9 mouse cellular contexts compared by ENCODE assay signal in genomic region chr2:79498990-79499755, GRCm38 (mm10). TPM values are rescaled to one million over a fixed set of nuclear protein-coding genes. Genes with fewer than 3 reads are reported as not detected.
DNase-seq lines count a peak whose midpoint lies in the region; ATAC-seq lines count a peak whose summit lies in the region.
"Had no signal": no experiment of that assay in that cellular context is flagged by ENCODE, and none has a peak within 500 bp of the region (broad histone marks: within the 10 kb centered on the region; RNA-seq: fewer than 3 reads in every experiment).

No protein-coding gene starts in this region.

- no peak overlapping the region for H3K27ac ChIP-seq in forebrain, embryonic 15.5 days (replicated peaks)
- no peak overlapping the region for H3K27ac ChIP-seq in hindbrain, embryonic 12.5 days
- H3K27ac ChIP-seq: liver, embryonic 15.5 days had no signal

- DNase-seq in MN1 (ENCODE audit: low spot score): peak; percentile 76
- peak; percentile 8 for DNase-seq in c-Kit-positive CD71-positive TER-119-positive erythroid progenitor cells, embryonic 14.5 days (ENCODE audit: low spot score)
- DNase-seq in layer of hippocampus, postnatal 10 days (ENCODE audit: low spot score in 2 of 2): peak; percentile 84
- DNase-seq in lung, postnatal 25 days (ENCODE audit: low spot score): peak; percentile 48
- peak; percentile 76 for DNase-seq in retina, postnatal 7 days (ENCODE audit: low read depth, low spot score)
- DNase-seq in yolk sac, embryonic 10.5 days (ENCODE audit: low spot score): peak; percentile 45

- no peak overlapping the region for H3K4me3 ChIP-seq in forebrain, embryonic 15.5 days
- H3K4me3 ChIP-seq in hindbrain, embryonic 12.5 days: no peak overlapping the region
- H3K4me3 ChIP-seq: liver, embryonic 15.5 days had no signal

- ATAC-seq in forebrain, embryonic 15.5 days (replicated peaks): peak; percentile 93
- ATAC-seq in hindbrain, embryonic 12.5 days (ENCODE audit: low FRiP score): peak; percentile 85

- H3K4me1 ChIP-seq in forebrain, embryonic 15.5 days: no peaks in the 10 kb centered on the region
- H3K4me1 ChIP-seq in hindbrain, embryonic 12.5 days: no peaks in the 10 kb centered on the region
- H3K4me1 ChIP-seq: liver, embryonic 15.5 days had no signal

- H3K4me2 ChIP-seq in forebrain, embryonic 15.5 days (replicated peaks): no peak overlapping the region
- no peak overlapping the region for H3K4me2 ChIP-seq in hindbrain, embryonic 12.5 days (replicated peaks)
- H3K4me2 ChIP-seq: liver, embryonic 15.5 days had no signal

- H3K27me3 ChIP-seq in forebrain, embryonic 15.5 days: no peaks in the 10 kb centered on the region
- H3K27me3 ChIP-seq in hindbrain, embryonic 12.5 days: no peaks in the 10 kb centered on the region; the same call in 1 of the 2 replicates
- H3K27me3 ChIP-seq: liver, embryonic 15.5 days had no signal

- no peaks in the 10 kb centered on the region for H3K9me3 ChIP-seq in forebrain, embryonic 15.5 days
- no peaks in the 10 kb centered on the region for H3K9me3 ChIP-seq in hindbrain, embryonic 12.5 days (replicated peaks)
- H3K9me3 ChIP-seq: liver, embryonic 15.5 days had no signal

- H3K36me3 ChIP-seq in forebrain, embryonic 15.5 days: no peaks in the 10 kb centered on the region
- H3K36me3 ChIP-seq in hindbrain, embryonic 12.5 days: no peaks in the 10 kb centered on the region
- H3K36me3 ChIP-seq: liver, embryonic 15.5 days had no signal

- no peak overlapping the region for H3K9ac ChIP-seq in forebrain, embryonic 15.5 days (replicated peaks)
- no peak overlapping the region for H3K9ac ChIP-seq in hindbrain, embryonic 12.5 days
- H3K9ac ChIP-seq: liver, embryonic 15.5 days had no signal

- 22% methylated on average over 10 of the region's 10 CpGs for WGBS in forebrain, embryonic 15.5 days
- WGBS in hindbrain, embryonic 12.5 days: 27% methylated on average over 10 of the region's 10 CpGs

RNA-seq across cellular contexts. Expression of gene Cerkl, which starts 42.6 kb away (rescaled TPM):
- 1.4 and 1.7 TPM in 2 replicates for polyA plus RNA-seq in forebrain, embryonic 15.5 days (2015; fragmentation: Nextera tagmentation; extraction: Ambion mirVana)
- 3.6 and 4.1 TPM in 2 replicates for polyA plus RNA-seq in hindbrain, embryonic 12.5 days (2016; fragmentation: Nextera tagmentation; extraction: Ambion mirVana)
- total RNA-seq in layer of hippocampus, postnatal 10 days (2021): 1 to 10 TPM; 3.4 to 4.7 TPM

RNA-seq across cellular contexts. Expression of gene Neurod1, which starts 42.6 kb away (rescaled TPM):
- 72.5 and 78.1 TPM in 2 replicates for polyA plus RNA-seq in forebrain, embryonic 15.5 days (2015; fragmentation: Nextera tagmentation; extraction: Ambion mirVana)
- 25.3 and 30.4 TPM in 2 replicates for polyA plus RNA-seq in hindbrain, embryonic 12.5 days (2016; fragmentation: Nextera tagmentation; extraction: Ambion mirVana)
- 10 to 100 TPM; 56.3 to 66.3 TPM for total RNA-seq in layer of hippocampus, postnatal 10 days (2021)
- polyA plus RNA-seq: liver, embryonic 15.5 days had no signal

Comparison
In these comparisons a context has a peak if more than half of its experiments do, and no peak if none do; other contexts are left out.
1. DNase-seq: peak in every context shown above with its lines; median percentile 84 in layer of hippocampus, postnatal 10 days; 76 in MN1; 76 in retina, postnatal 7 days; 48 in lung, postnatal 25 days; 45 in yolk sac, embryonic 10.5 days; 8 in c-Kit-positive CD71-positive TER-119-positive erythroid progenitor cells, embryonic 14.5 days.